Mouse (Mus musculus) CD8-positive naive resting alpha-beta T cell, adult 57 days (primary cell): ENCODE results near the gene Il2rg. TPM values are rescaled to one million over a fixed set of nuclear protein-coding genes. Genes with fewer than 3 reads are reported as not detected.

Source experiments
- total RNA-seq: library from RNA; stranded (reverse); gene quantifications from one replicate; pipeline ENCODE4 v1.2.4, GENCODE M21; 2023

Gene Il2rg
- 618 TPM for total RNA-seq

GRCm38 (mm10) chrX:101268025-101268754, at the start of gene Il2rg:
TSS of gene Il2rg (minus strand) at chrX:101268255.

DNA sequence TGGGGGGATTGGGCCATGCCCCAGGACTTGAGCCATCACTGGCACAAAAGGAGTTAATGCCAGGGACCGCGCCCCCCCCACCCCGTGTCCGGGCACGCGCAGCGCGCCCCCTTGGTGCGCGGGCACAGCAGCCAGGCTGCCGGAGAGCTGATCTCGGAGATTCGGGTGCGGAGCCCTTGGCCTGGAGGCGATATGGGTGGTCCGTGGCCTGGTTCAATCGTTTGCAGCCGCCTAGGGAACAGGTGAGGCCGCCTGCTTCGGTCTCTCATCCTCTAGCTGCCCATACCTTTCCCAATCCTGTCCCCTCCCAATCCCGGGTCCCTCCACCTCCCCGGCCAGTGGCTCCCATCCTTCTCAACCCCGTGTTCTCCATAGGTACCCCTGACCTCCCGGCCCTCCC, 31.0 kb upstream of the Il2rg start, which contains the start of gene Nlgn3:
Gene Nlgn3, plus strand, starts transcription at position 114 of the 400 bp plus-strand sequence.

DNA sequence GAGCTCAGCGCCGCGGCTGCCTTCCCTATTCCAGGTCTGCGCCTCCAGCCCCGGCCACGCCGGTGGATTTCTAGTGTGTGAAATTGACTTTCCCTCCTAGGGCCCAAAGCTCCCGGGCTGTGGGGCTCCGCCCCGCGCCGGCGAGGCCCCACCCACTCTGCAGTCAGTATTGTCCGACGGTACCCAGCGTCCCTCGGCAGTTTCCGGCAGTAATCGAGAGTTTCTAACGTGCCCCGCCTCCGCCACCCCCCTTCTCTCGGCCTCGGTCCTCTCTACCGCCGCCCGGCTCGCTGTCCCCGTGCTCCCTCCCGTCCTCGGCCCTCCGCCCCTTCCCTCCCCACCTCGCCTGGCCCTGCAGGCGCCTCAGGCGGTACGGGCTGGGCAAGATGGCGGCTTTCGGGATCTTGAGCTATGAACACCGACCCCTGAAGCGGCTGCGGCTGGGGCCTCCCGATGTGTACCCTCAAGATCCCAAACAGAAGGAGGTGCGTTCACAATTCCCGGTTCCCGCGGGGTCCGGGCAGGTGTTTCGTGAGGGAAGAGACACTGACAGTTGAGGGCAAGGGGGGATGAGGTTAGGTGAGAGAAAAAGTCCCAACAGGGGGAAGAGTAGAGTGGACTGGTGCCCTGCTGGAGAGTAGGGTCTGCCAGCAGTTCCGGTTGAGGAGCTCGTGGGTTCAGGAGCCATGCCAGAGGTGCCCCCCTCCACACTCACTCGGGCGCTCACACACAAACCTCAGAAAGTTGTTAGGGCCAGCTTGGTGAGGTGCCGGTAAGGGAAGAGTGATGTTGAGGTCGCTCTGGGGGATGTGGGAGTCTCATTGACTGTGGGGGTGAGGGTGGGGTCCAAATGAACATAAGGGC, 6.1 kb upstream of the Il2rg start, which contains the start of gene Med12:
Gene Med12, plus strand, starts transcription at position 156 of the 864 bp plus-strand sequence.

GRCm38 (mm10) chrX:101268755-101269124, 685 bp upstream of the Il2rg start, which contains the start of gene Gm20489:
TSS of gene Gm20489 (minus strand) at chrX:101269023.

GRCm38 (mm10) chrX:101263892-101264291, 4.2 kb downstream of the Il2rg start, which contains the start of gene Gm614:
TSS of gene Gm614 (minus strand) at chrX:101263992.

GRCm38 (mm10) chrX:101253952-101254729, 13.9 kb downstream of the Il2rg start, which contains the start of gene Foxo4:
TSS of gene Foxo4 (plus strand) at chrX:101254528.

DNA sequence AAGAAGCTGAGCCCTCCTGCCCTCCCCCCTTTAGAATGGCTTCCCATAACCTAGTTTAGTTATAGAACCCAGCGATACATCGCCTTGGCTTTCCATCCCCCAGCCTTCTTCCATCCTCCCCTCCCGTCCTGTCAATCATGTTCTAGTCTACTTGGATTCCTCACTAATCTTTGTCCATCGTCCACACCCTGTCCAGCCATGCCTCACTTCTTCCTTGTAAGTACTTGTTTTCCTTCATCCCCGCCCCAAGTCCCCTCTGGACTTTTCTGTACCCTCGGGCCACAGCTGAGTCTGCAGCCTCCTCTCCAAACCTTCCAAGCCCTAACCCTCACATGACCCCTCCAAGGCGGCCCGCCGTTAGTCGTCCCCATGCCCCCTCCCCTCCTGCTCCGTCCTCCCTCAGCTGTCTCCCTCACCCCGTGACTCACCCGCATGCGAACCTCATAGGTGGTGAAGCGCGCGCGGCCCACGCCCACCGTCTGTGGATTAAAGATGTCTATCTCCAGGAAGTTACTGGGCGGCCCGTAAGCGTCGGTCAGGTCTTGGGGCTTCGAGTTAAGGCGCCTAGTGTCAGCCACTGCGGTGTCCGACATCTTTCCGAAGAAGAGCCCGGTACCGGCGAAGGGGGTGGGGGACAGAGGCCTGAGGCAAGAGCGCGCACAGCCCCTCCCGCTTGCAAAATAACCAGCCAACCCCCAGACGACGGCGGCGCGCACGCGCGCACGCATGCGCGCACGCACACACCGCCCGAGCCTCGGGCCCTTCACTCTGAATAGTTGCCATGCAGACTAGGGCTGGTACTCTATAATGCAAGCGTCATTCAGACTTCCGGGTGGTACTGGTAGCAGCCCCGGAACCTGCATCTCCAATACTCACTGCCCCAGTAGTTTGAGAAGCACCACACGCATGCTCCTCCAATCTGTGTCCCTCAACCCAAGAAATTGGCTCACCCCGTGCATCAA, 45.9 kb downstream of the Il2rg start, which contains the start of gene Snx12:
Gene Snx12, minus strand, starts transcription at position 730 of the 962 bp plus-strand sequence.

Other genes starting within 250 kb of the Il2rg start
- gene Tex11, start 208.6 kb downstream of the Il2rg start, total RNA-seq: 0.24 TPM
- gene Slc7a3, start 182.2 kb downstream of the Il2rg start, total RNA-seq: 0.73 TPM
- 46.4 TPM for gene Snx12, start 45.7 kb downstream of the Il2rg start, total RNA-seq
- gene Foxo4, start 13.7 kb downstream of the Il2rg start, total RNA-seq: 48.0 TPM
- 41.4 TPM for gene Gm614, start 4.3 kb downstream of the Il2rg start, total RNA-seq
- not detected for gene Gm20489, start 768 bp upstream of the Il2rg start, total RNA-seq
- gene Med12, start 5.8 kb upstream of the Il2rg start, total RNA-seq: 162 TPM
- 0.61 TPM for gene Nlgn3, start 30.9 kb upstream of the Il2rg start, total RNA-seq
- not detected for gene Gjb1, start 108.1 kb upstream of the Il2rg start, total RNA-seq
- gene Zmym3, start 152.6 kb upstream of the Il2rg start, total RNA-seq: 35.8 TPM
- gene Nono, start 161.1 kb upstream of the Il2rg start, total RNA-seq: 235 TPM
- 2.4 TPM for gene Itgb1bp2, start 180.8 kb upstream of the Il2rg start, total RNA-seq